Mouse (Mus musculus): ENCODE results near the gene Shroom1.

GRCm38 (mm10) chr11:53486351-53486750, 29.3 kb downstream of the Shroom1 start:
- TF ChIP-seq EP300 (optimal IDR thresholded peaks at IDR 0.05) (no peak), CTCF (IDR thresholded peaks at IDR 0.05; ENCODE audit: low read depth) (no peak)
